Mouse (Mus musculus) granulocyte monocyte progenitor cell, adult 5-6 weeks (primary cell): ENCODE measurements around the gene Cdk16. TPM values are rescaled to one million over a fixed set of nuclear protein-coding genes. Genes with fewer than 3 reads are reported as not detected.

Experiments
- ATAC-seq: replicated peaks from 2 replicates; pipeline ENCODE4 v1.8.0; 2016; ENCODE audit warnings: mild to moderate bottlenecking, moderate TSS enrichment, inconsistent platforms; ENCODE audit not compliant: poor library complexity, severe bottlenecking
- total RNA-seq, 2 experiments: library from RNA; stranded (forward) in 1 of 2; stranded (reverse) in 1 of 2; fragments of 200-712, 200-1000 nt in 1 of 2; fragments of >200 nt in 1 of 2; fragmentation: Nextera tagmentation in 1 of 2; gene quantifications; 2 replicates each; pipeline ENCODE4 v1.2.3; 2014 to 2017

Gene Cdk16
- total RNA-seq, 2 experiments from 2014 or later = 18.8 to 56.4 TPM

GRCm38 (mm10) chrX:20748829-20749228 lies 61.1 kb downstream of the Cdk16 start:
- ATAC-seq = no peak

Other genes with a start within 250 kb of the Cdk16 start
- not detected in 2 replicates for gene Rgn, start 138.2 kb upstream of the Cdk16 start, total RNA-seq (2014; fragmentation: Nextera tagmentation)
- gene Rgn, start 138.2 kb upstream of the Cdk16 start, total RNA-seq (2017) = not detected in 2 replicates
- 50.1 and 52.1 TPM in 2 replicates for gene Rbm10, start 70.5 kb upstream of the Cdk16 start, total RNA-seq (2014; fragmentation: Nextera tagmentation)
- gene Rbm10, start 70.5 kb upstream of the Cdk16 start, total RNA-seq (2017) = 70.2 and 83.0 TPM in 2 replicates
- 188 and 233 TPM in 2 replicates for gene Ndufb11, start 70.3 kb upstream of the Cdk16 start, total RNA-seq (2014; fragmentation: Nextera tagmentation)
- gene Ndufb11, start 70.3 kb upstream of the Cdk16 start, total RNA-seq (2017) = 97.4 and 116 TPM in 2 replicates
- 273 and 299 TPM in 2 replicates for gene Uba1, start 29.6 kb upstream of the Cdk16 start, total RNA-seq (2014; fragmentation: Nextera tagmentation)
- gene Uba1, start 29.6 kb upstream of the Cdk16 start, total RNA-seq (2017) = 188 and 223 TPM in 2 replicates
- 32.9 and 42.7 TPM in 2 replicates for gene Usp11, start 16.0 kb downstream of the Cdk16 start, total RNA-seq (2014; fragmentation: Nextera tagmentation)
- gene Usp11, start 16.0 kb downstream of the Cdk16 start, total RNA-seq (2017) = 36.3 and 41.6 TPM in 2 replicates
- gene Araf, start 109.9 kb downstream of the Cdk16 start, total RNA-seq (2014; fragmentation: Nextera tagmentation) = 82.8 and 114 TPM in 2 replicates
- 40.8 and 43.3 TPM in 2 replicates for gene Araf, start 109.9 kb downstream of the Cdk16 start, total RNA-seq (2017)
- not detected in 2 replicates for gene Timp1, start 182.2 kb downstream of the Cdk16 start, total RNA-seq (2014; fragmentation: Nextera tagmentation)
- not detected in 2 replicates for gene Timp1, start 182.2 kb downstream of the Cdk16 start, total RNA-seq (2017)
- not detected in 2 replicates for gene Syn1, start 233.1 kb downstream of the Cdk16 start, total RNA-seq (2014; fragmentation: Nextera tagmentation)
- not detected in 2 replicates for gene Syn1, start 233.1 kb downstream of the Cdk16 start, total RNA-seq (2017)
- 46.8 and 65.6 TPM in 2 replicates for gene Cfp, start 243.6 kb downstream of the Cdk16 start, total RNA-seq (2014; fragmentation: Nextera tagmentation)
- gene Cfp, start 243.6 kb downstream of the Cdk16 start, total RNA-seq (2017) = 30.8 and 33.2 TPM in 2 replicates